Mouse (Mus musculus): ENCODE data around the gene Stat3. TPM values are rescaled to one million over a fixed set of nuclear protein-coding genes. Genes with fewer than 3 reads are reported as not detected.

The Stat3 gene
- polyA plus RNA-seq, 1 experiment from 2014 or later = 39.2 TPM

DNA sequence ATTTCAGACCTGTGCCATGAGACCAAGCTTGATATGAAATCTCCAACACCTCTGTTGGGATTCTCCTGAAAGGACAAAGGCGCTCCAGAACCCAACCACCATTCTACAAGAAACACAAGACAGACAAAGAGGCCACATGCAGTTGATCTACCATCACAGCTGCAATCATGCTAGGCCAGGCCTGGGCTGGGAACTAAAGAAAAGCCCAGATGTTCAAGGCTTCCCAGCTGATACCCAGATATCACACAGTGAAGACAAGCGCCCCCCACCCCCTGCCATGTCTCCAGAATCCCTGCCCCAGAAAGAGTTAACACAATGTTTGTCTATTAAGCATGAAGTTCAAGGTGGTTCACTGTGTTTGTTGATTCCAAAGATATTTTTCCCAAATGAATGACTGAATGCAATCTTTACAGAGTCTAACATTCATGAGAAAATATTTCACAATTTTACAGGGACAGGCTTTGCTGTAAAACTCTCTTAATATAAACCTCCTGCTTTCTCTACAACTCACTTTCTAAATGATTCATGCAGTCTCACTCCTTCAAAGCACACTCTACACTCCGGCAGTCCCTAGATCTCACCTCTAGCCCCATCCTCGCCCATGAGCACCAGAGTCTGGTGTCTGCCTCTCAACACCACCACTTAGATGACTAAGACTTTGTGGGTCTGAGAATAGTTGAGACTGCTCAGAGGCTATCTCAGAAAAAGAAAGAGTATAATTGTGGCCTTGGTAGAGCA lies 18.3 kb downstream of the Stat3 start:
- Histone ChIP-seq H3K9me3 (replicated peaks; ENCODE audit: control insufficient read depth, low read length) (no peaks in the 10 kb centered on the region), H3K27ac (ENCODE audit: low read length) (no peak overlapping the region), H3K9ac (ENCODE audit: low read depth, low read length) (no peak overlapping the region), H3K4me2 (ENCODE audit: low read depth, low read length) (no peak overlapping the region), H3K4me1 (ENCODE audit: control insufficient read depth, low read depth, low read length) (peaks cover 36% of the 10 kb centered on the region), H3K36me3 (ENCODE audit: control insufficient read depth, insufficient read depth) (no peaks in the 10 kb centered on the region), H3K27me3 (ENCODE audit: control insufficient read depth, insufficient read depth, low read depth, low read length) (no peaks in the 10 kb centered on the region), H3K4me3 (ENCODE audit: low read depth, low read length) (no peak overlapping the region)
- peak; percentile 42 for ATAC-seq (ENCODE audit: low read depth)
- 52% methylated on average over 4 of the region's 4 CpGs for WGBS (ENCODE audit: insufficient replicate concordance)

GRCm38 (mm10) chr11:100918007-100918406 lies 21.3 kb downstream of the Stat3 start:
- no peak overlapping the region for H3K27ac ChIP-seq (ENCODE audit: low read length)
- 69% methylated on average over 5 of the region's 5 CpGs for WGBS (ENCODE audit: insufficient replicate concordance)
- ATAC-seq (ENCODE audit: low read depth) = no peak
- H3K4me1 ChIP-seq (ENCODE audit: control insufficient read depth, low read depth, low read length) = peaks cover 30% of the 10 kb centered on the region
- H3K36me3 ChIP-seq (ENCODE audit: control insufficient read depth, insufficient read depth) = peaks cover 5% of the 10 kb centered on the region
- no peaks in the 10 kb centered on the region for H3K27me3 ChIP-seq (ENCODE audit: control insufficient read depth, insufficient read depth, low read depth, low read length)
- no peaks in the 10 kb centered on the region for H3K9me3 ChIP-seq (replicated peaks; ENCODE audit: control insufficient read depth, low read length)
- H3K9ac ChIP-seq (ENCODE audit: low read depth, low read length) = no peak overlapping the region
- no peak overlapping the region for H3K4me3 ChIP-seq (ENCODE audit: low read depth, low read length)
- no peak overlapping the region for H3K4me2 ChIP-seq (ENCODE audit: low read depth, low read length)

DNA sequence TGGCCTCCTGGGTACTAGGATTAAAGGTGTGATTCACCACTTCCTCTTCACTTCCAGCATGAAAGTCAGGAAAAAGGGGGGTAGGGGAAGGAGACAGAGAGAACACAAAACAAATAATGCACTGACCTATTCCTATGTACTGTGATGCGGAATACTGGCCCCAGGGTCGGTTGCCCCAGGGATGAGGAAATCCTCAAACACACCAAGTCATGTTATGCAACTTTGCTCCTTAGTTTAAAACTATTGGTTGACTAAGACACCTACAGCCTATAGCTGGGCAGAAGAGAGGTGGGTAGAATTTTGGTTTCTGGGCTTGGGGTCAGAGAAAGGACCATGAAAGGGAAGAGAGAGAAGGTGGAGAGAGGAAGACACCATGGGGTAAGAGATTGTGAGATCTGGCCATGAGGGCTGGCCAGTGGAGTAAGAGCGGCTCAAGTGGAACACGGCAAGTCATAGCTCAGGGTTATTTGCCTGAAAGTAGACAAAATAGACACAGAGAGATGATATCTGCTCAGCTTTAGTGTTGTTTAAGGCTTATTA lies 22.8 kb downstream of the Stat3 start:
- Histone ChIP-seq H3K9me3 (replicated peaks; ENCODE audit: control insufficient read depth, low read length) (no peaks in the 10 kb centered on the region), H3K27ac (ENCODE audit: low read length) (peak overlapping the region; percentile 49), H3K9ac (ENCODE audit: low read depth, low read length) (no peak overlapping the region), H3K4me1 (ENCODE audit: control insufficient read depth, low read depth, low read length) (peaks cover 22% of the 10 kb centered on the region), H3K4me2 (ENCODE audit: low read depth, low read length) (no peak overlapping the region), H3K4me3 (ENCODE audit: low read depth, low read length) (no peak overlapping the region), H3K36me3 (ENCODE audit: control insufficient read depth, insufficient read depth) (peaks cover 5% of the 10 kb centered on the region), H3K27me3 (ENCODE audit: control insufficient read depth, insufficient read depth, low read depth, low read length) (no peaks in the 10 kb centered on the region)
- peak; percentile 82 for ATAC-seq (ENCODE audit: low read depth)
- 73% methylated on average over 4 of the region's 4 CpGs for WGBS (ENCODE audit: insufficient replicate concordance)

DNA sequence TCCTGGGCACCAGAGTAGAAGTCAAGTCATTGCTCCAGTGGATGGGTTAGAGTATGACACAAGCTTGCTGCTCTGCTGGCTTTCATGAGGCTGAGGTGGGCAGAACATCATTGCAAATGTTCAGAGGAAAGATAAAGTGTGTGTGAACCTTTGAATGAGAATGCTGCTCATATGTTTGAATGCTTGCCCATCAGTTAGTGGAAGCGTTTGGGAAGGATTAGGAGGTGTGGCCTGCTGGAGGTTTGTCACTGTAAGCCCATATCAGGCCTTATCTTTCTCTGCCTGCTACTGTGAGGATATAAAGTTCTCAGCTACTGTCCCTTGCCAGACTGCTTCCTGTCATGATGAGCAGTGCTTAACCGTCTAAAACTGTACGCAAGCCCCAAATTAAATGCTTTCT lies 24.3 kb downstream of the Stat3 start:
- Histone ChIP-seq H3K27ac (ENCODE audit: low read length) (no peak overlapping the region), H3K27me3 (ENCODE audit: control insufficient read depth, insufficient read depth, low read depth, low read length) (no peaks in the 10 kb centered on the region), H3K4me1 (ENCODE audit: control insufficient read depth, low read depth, low read length) (peaks cover 10% of the 10 kb centered on the region), H3K4me3 (ENCODE audit: low read depth, low read length) (no peak overlapping the region), H3K36me3 (ENCODE audit: control insufficient read depth, insufficient read depth) (peaks cover 8% of the 10 kb centered on the region), H3K9ac (ENCODE audit: low read depth, low read length) (no peak overlapping the region), H3K9me3 (replicated peaks; ENCODE audit: control insufficient read depth, low read length) (no peaks in the 10 kb centered on the region), H3K4me2 (ENCODE audit: low read depth, low read length) (no peak overlapping the region)
- WGBS (ENCODE audit: insufficient replicate concordance) = 71% methylated on average over 3 of the region's 3 CpGs
- ATAC-seq (ENCODE audit: low read depth) = no peak

DNA sequence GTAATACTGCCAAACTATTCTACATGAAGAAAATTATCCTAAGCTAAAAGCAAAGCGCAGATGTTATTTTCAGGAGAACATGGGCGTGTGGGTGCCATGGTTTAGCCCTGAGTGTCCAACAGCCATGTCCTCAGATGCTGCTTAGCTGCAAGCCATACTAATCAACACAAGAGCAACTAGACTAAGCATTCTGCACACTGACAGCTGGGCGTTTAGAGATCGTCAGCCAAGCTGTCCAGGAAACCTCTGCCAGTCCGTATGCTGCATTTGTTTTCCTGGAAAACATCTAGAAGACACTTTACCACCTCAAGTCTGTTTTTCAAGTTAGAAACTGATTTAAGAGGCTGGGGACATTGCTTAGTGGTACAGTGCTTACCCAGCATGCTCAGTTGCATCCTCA lies 24.9 kb downstream of the Stat3 start:
- 74% methylated on average over 5 of the region's 5 CpGs for WGBS (ENCODE audit: insufficient replicate concordance)
- H3K9me3 ChIP-seq (replicated peaks; ENCODE audit: control insufficient read depth, low read length) = no peaks in the 10 kb centered on the region
- no peaks in the 10 kb centered on the region for H3K27me3 ChIP-seq (ENCODE audit: control insufficient read depth, insufficient read depth, low read depth, low read length)
- ATAC-seq (ENCODE audit: low read depth) = no peak
- H3K4me3 ChIP-seq (ENCODE audit: low read depth, low read length) = no peak overlapping the region
- H3K4me1 ChIP-seq (ENCODE audit: control insufficient read depth, low read depth, low read length) = peaks cover 6% of the 10 kb centered on the region
- peaks cover 8% of the 10 kb centered on the region for H3K36me3 ChIP-seq (ENCODE audit: control insufficient read depth, insufficient read depth)
- H3K9ac ChIP-seq (ENCODE audit: low read depth, low read length) = no peak overlapping the region
- no peak overlapping the region for H3K27ac ChIP-seq (ENCODE audit: low read length)
- H3K4me2 ChIP-seq (ENCODE audit: low read depth, low read length) = no peak overlapping the region

GRCm38 (mm10) chr11:100912401-100913155 lies 26.8 kb downstream of the Stat3 start:
- Histone ChIP-seq H3K9me3 (replicated peaks; ENCODE audit: control insufficient read depth, low read length) (no peaks in the 10 kb centered on the region), H3K36me3 (ENCODE audit: control insufficient read depth, insufficient read depth) (peaks cover 8% of the 10 kb centered on the region), H3K27me3 (ENCODE audit: control insufficient read depth, insufficient read depth, low read depth, low read length) (no peaks in the 10 kb centered on the region), H3K4me3 (ENCODE audit: low read depth, low read length) (no peak overlapping the region), H3K27ac (ENCODE audit: low read length) (no peak overlapping the region), H3K9ac (ENCODE audit: low read depth, low read length) (no peak overlapping the region), H3K4me1 (ENCODE audit: control insufficient read depth, low read depth, low read length) (no peaks in the 10 kb centered on the region; the same call in 1 of the 2 replicates), H3K4me2 (ENCODE audit: low read depth, low read length) (no peak overlapping the region)
- no peak for ATAC-seq (ENCODE audit: low read depth)
- 80% methylated on average over 17 of the region's 17 CpGs for WGBS (ENCODE audit: insufficient replicate concordance)

GRCm38 (mm10) chr11:100908567-100908966 lies 30.8 kb downstream of the Stat3 start:
- Histone ChIP-seq H3K36me3 (ENCODE audit: control insufficient read depth, insufficient read depth) (peaks cover 13% of the 10 kb centered on the region), H3K4me3 (ENCODE audit: low read depth, low read length) (no peak overlapping the region), H3K4me1 (ENCODE audit: control insufficient read depth, low read depth, low read length) (peaks cover 10% of the 10 kb centered on the region), H3K4me2 (ENCODE audit: low read depth, low read length) (no peak overlapping the region), H3K27me3 (ENCODE audit: control insufficient read depth, insufficient read depth, low read depth, low read length) (no peaks in the 10 kb centered on the region), H3K9me3 (replicated peaks; ENCODE audit: control insufficient read depth, low read length) (no peaks in the 10 kb centered on the region), H3K27ac (ENCODE audit: low read length) (no peak overlapping the region), H3K9ac (ENCODE audit: low read depth, low read length) (no peak overlapping the region)
- no peak for ATAC-seq (ENCODE audit: low read depth)
- WGBS (ENCODE audit: insufficient replicate concordance) = 76% methylated on average over 9 of the region's 9 CpGs

- Histone ChIP-seq H3K4me2 (ENCODE audit: low read depth, low read length) (no peak overlapping the region), H3K9me3 (replicated peaks; ENCODE audit: control insufficient read depth, low read length) (no peaks in the 10 kb centered on the region), H3K9ac (ENCODE audit: low read depth, low read length) (no peak overlapping the region), H3K36me3 (ENCODE audit: control insufficient read depth, insufficient read depth) (peaks cover 17% of the 10 kb centered on the region), H3K27me3 (ENCODE audit: control insufficient read depth, insufficient read depth, low read depth, low read length) (no peaks in the 10 kb centered on the region), H3K27ac (ENCODE audit: low read length) (no peak overlapping the region), H3K4me3 (ENCODE audit: low read depth, low read length) (no peak overlapping the region), H3K4me1 (ENCODE audit: control insufficient read depth, low read depth, low read length) (peaks cover 10% of the 10 kb centered on the region)
- no peak for ATAC-seq (ENCODE audit: low read depth)
- 78% methylated on average over 2 of the region's 2 CpGs for WGBS (ENCODE audit: insufficient replicate concordance)
Measured at GRCm38 (mm10) chr11:100908112-100908511, 31.2 kb downstream of the Stat3 start.

DNA sequence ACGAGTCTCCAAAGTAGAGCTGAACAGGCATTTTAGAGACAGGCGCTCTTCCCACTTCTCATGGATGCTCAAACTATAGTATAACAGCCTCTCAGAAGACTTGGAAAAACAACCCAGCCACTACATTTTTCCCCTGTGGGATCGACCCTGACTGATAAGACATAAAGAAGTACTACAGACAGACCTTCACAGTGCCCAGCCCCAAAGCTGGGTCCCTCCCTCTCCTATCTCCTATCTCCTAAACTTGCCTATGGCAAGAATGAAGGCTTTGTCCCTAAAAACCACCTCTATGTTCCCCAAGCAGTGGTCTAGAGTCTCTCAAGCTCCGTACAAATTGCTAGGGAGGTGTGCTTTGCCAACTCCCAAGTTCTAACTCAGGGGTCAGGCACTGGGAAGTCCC lies 32.5 kb downstream of the Stat3 start:
- H3K27ac ChIP-seq (ENCODE audit: low read length) = no peak overlapping the region

More for the DNA sequence above, 32.5 kb downstream of the Stat3 start:
- Histone ChIP-seq H3K36me3 (ENCODE audit: control insufficient read depth, insufficient read depth) (peaks cover 19% of the 10 kb centered on the region), H3K4me3 (ENCODE audit: low read depth, low read length) (no peak overlapping the region), H3K9ac (ENCODE audit: low read depth, low read length) (no peak overlapping the region), H3K9me3 (replicated peaks; ENCODE audit: control insufficient read depth, low read length) (no peaks in the 10 kb centered on the region), H3K4me2 (ENCODE audit: low read depth, low read length) (no peak overlapping the region), H3K4me1 (ENCODE audit: control insufficient read depth, low read depth, low read length) (peaks cover 10% of the 10 kb centered on the region), H3K27me3 (ENCODE audit: control insufficient read depth, insufficient read depth, low read depth, low read length) (no peaks in the 10 kb centered on the region)
- no peak for ATAC-seq (ENCODE audit: low read depth)
- WGBS (ENCODE audit: insufficient replicate concordance) = 51% methylated on average over 4 of the region's 4 CpGs
